Mouse (Mus musculus): ENCODE data around the gene Pheta1.
A peak's percentile ranks its signal among the peaks of the same experiment; 100 is the strongest.

The Pheta1 gene

GRCm38 (mm10) chr5:121825606-121826005 lies 23.2 kb upstream of the Pheta1 start:
- DNase-seq (ENCODE audit: low spot score) = no peak

DNA sequence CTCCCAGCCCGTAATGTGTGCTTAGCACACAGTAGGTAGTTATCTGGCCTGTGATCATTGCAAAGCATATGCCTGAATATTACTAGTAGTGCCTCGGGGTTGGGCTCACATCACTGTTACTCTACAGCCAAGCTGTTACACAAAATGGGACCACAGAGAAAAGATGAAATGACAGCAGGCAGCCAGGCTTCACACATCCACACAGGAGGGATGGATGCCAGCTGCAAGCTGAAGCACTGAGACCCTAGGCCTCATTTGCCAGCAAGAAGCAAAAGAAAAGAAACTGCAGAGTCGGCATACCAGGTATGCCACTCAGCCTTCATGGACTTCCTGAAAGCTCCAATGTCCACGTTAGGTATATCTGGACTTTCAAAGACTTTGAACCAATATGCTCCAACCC lies 20.9 kb upstream of the Pheta1 start:
- no peak for DNase-seq (ENCODE audit: low spot score)

- DNase-seq (ENCODE audit: low spot score) = no peak
These were observed 20.0 kb upstream of the Pheta1 start for GRCm38 (mm10) chr5:121828491-121829432.

DNA sequence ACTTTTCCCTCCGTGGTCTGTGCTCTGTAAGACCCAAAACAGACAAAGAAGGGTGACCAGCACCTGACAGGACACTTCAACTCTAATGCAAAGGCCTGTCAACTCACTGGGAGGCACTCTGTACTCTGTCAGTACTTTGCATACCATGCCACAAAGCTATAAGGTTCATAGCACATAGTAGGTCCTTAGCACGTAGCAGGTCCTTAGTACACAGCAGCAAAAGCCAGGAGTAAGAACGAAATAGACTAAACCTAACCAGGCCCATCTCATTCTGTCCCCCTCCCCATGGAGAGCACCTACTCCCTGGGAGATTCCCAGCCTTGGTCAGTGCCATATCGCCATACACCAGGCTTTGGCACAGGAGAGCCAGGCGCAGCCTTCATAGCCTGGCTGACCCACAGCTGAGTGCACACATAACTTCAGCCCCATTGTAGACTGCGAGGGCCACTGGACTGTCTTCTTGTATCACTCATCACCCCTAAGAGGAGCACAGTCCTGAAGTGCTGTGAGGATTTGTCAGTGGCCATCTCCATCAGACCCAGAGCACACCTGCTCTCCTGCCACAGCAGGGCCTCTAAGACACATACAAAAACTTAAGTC lies 17.7 kb upstream of the Pheta1 start:
- DNase-seq (ENCODE audit: low spot score) = no peak

DNA sequence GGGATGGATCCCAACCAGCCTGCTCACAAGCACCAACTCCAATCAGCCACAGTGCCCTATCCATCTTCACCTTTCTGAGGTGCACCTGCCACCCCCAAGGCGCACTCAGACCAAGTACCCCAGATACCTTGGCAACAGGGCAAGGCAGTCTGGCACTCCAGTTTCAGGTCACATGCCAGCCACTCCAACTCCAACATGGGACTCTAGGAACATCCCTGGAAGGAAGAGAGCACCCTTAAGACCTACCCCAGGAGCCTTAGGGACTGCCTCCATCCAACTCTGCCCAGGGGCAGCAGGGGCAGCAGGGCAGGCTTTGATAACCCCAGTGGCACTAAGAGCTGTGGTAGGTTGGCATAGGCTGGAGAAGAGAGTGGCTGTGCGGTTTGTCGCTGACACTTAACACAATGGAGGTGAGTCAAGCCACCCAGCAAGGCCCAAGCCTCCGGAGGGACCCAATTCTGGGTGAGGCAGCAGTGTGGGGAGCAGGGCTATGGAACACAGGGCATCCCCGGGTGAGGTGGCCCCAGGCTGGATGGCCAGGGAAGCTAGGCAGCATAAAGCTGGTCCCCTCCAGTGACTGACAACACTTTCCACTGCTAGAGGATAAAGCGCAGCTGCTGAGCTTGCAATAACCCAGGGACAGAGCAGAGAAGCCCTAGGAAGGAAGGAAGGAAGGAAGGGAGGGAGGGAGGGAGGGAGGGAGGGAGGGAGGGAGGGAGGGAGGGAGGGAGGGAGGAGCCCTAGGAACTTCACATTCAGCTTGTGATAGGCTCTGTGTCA lies 16.2 kb upstream of the Pheta1 start:
- DNase-seq (ENCODE audit: low spot score) = no peak

DNA sequence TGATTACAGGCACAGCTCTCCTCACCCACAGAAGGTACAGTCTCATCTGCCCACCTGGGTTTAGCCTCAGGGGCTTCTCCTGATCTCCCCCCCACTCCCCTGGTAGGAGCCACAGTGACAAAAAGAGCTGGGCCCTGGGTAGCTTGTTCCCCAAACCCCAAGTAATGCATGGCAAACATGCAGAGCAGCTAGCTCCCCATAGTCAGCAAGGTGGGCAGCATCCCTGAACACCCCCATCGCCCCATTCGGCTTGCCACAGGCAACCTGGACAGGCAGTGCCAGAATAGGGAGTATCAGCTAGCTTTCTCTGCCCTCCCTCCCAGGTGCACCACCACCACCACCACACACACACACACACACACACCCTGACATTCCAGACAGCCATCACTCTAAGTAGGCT lies 15.6 kb upstream of the Pheta1 start:
- no peak for DNase-seq (ENCODE audit: low spot score)

DNA sequence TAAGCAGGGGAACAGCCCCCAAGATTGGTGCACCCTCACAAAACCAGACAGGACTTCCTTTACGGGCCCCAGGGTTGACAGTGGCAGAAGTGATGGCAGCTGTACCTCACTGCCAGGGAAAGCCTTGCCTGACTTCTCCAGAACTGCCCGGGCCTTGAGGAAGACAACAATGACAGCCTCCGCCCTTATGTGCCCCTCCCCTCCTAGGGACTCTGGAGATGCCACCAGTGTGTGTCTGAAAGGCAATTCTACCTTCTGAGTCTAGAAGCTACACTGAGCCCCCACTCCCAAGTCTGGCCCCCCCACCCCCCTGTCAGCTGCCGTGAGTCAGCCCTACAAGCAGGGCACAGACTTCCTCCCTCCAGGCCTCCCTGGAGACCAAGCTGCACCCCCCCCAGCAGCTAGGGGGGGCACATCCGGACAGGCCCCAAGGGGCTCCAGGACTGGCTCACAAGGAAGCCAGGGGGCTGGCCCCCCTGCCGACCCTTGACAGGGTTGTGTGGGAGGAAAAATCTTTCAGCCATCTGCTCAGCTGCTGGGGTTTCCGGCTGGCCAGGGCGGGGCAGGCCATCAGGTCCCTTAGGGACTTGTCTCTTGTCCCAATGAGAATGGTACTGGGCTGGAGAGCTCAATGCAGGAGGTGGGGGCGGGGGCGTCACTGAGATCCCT lies 15.1 kb upstream of the Pheta1 start:
- peak; percentile 83 for DNase-seq (ENCODE audit: low spot score)

DNA sequence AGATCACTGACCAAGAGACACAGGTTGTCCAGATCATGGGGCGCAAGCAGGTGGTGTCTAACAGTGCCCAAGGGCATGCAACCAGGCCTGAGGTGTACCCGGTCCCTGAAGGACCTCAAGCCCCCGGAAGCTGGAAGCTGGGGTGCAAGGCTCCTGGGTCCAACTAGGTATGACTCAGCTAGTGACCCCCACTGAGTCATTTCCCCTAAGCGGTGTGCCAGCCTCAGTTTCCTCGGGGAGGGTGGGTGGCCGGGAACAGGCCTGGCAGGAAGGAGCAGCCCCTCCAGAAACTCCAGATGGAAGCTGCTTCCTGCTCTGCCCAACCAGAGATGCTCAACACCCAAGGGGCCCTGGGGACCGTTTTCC lies 14.6 kb upstream of the Pheta1 start:
- no peak for DNase-seq (ENCODE audit: low spot score)

DNA sequence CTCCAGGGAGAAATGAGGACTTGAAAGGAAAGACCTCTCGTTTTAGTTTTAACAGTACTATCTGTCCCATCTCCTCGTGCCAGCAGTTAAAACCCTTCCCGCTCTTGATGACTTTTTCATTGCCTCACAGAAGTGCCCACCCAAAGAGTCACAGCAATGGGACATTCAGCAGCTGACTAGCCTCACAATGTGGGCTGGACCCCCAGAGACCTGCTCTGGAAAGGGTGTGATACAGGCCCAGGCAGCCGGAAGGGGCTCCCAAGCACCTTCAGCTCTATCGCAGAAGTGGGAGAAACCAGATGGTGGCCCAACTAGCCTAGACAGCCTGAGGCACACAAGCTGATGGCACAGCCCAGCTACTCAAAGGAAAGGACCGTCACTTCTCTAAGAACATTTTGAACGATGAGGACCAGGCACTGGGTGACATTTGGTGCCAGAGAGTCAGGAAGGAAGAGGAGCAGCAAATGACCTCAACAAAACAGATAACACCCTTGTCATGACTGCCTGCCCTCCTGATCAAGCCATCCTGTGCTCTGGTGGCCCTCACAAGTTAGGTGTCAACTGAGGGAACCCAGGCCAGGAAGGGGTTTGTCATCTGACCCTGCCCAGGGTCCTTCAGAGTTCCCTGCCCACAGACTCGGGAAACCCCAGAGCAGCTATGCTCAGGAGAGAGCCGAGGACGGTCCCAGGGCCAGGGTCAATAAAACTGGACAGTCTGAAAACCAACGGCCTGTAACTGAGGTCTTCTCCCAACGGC lies 13.6 kb upstream of the Pheta1 start:
- peak; percentile 47 for DNase-seq (ENCODE audit: low spot score)

GRCm38 (mm10) chr5:121835949-121836691 lies 12.7 kb upstream of the Pheta1 start:
- peak; percentile 78 for DNase-seq (ENCODE audit: low spot score)

GRCm38 (mm10) chr5:121836692-121837415 lies 11.9 kb upstream of the Pheta1 start:
- peak; percentile 95 for DNase-seq (ENCODE audit: low spot score)

GRCm38 (mm10) chr5:121837441-121838340 lies 11.1 kb upstream of the Pheta1 start, which contains the start of gene Sh2b3:
Gene Sh2b3 (minus strand): TSS chr5:121837646.
- peak; percentile 61 for DNase-seq (ENCODE audit: low spot score)

DNA sequence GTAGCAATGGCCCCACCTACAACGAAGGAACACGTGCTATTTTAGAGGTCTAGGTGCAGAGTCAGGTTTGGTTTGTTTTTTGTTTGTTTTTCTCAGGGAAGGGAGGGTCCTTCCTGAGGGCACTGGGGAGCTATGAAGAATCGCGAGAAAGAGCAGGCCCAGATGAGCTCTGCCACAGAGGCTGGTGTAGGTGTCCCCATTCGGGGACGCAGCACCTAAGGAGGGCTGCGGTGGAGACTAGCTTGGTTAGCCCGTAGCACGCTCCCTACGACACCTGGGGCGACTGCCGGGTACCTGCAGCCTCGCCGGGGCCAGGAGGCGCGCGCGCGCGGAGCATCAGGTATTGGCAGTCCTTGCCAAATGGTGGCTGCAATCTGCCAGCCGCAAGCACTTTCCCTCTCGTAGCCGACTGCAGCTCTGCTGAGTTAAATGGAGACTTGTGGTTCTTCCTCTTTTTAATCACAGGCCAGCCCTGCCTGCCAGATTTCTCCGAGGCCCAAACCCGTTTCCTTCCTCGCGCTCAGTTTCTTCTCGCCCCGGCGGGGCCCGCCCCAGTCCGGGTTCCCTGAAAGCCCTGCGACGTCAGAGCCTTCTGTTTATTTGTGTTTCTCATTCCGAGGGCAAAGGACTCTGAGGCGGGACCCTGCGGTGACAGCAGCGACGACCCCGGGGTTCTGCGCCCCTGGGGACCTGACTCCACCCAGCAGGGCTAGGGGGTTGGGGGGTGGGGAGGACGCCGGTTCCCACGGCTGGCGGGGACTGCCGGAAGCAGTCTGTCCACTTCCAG lies 10.2 kb upstream of the Pheta1 start:
- peak; percentile 81 for DNase-seq (ENCODE audit: low spot score)

DNA sequence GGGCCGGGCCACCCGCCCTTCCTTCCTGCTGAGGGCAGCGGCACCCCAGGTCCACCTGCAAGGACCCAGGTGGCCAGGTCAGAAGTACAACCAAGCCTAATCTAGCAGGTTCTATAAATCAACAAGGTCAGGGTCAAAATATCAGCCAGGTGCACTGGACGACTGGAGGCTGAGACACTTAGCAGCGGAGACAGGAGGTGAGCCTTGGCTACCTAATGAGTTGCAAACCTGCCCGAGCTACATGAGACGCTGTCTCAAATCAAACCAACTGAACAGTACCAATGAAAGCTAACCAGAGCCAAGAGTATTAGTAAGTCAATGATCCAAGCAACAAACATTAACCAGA lies 9.7 kb upstream of the Pheta1 start:
- no peak for DNase-seq (ENCODE audit: low spot score)

DNA sequence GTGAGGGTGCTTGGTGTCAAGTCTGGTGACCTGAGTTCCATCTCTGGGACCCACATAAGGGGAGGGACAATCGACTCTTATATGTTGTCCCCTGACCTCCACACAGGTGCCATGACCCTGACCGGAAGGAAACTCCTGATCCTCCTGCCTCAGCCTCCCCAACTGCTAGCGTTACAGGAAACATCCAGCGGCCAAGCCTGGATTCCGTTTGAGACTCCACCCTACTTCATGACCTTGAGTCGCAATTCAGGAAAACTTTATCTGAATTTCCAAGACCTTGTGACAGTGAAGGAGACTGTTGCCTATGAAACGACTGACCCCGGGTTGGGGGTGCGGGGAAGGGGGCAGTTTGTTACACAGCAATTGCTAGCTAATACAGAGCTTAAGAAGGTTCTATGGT lies 7.3 kb upstream of the Pheta1 start:
- DNase-seq (ENCODE audit: low spot score) = no peak

DNA sequence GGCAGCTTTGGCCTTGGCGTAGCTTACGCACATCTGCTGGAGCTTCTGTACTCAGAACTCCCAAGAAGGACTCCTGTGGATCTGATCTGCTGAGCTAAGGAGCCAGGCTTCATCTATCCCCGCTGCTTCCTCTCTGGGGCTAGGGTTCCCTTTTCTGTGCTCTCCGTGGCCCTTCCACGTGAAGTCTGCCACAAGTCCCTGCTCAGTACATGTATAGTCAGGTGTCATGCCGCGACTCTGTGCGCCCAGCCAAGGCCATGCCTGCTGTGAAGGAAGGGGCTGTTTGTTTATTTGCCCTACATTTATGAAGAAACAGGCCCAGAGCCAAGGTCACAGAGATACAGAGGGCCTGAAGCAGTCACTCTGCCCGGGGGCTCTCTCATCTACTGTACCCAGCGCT lies 6.8 kb upstream of the Pheta1 start:
- no peak for DNase-seq (ENCODE audit: low spot score)

- DNase-seq (ENCODE audit: low spot score) = peak; percentile 86
These were observed 6.1 kb upstream of the Pheta1 start for GRCm38 (mm10) chr5:121842665-121843118.
